Mouse (Mus musculus) CH12.LX (cell line): Measurements from ENCODE around the gene Col19a1. TPM values are rescaled to one million over a fixed set of nuclear protein-coding genes. Genes with fewer than 3 reads are reported as not detected.
A peak's percentile ranks its signal among the peaks of the same experiment; 100 is the strongest.

Experiments used
- DNase-seq: peaks from one replicate; pipeline ENCODE4 v3.0.0-alpha.2; 2013; ENCODE audit errors: extremely low read depth
- H3K27ac ChIP-seq: 2 replicates; pipeline ENCODE4 v1.5.1; 2012; ENCODE audit warnings: low read depth, mild to moderate bottlenecking, control low read depth, moderate library complexity; ENCODE audit not compliant: insufficient read depth
- H3K27me3 ChIP-seq: replicated peaks from 2 replicates; pipeline ENCODE3; 2012; ENCODE audit warnings: inconsistent platforms
- H3K36me3 ChIP-seq, 2 experiments: replicated peaks in 1 of 2; 2 replicates each; pipeline versions ENCODE3 to v1.6.1; 2012; ENCODE audit warnings: inconsistent platforms in 1 of 2, low read length in 1 of 2, mild to moderate bottlenecking in 1 of 2, mixed read lengths in 1 of 2, moderate library complexity in 1 of 2; ENCODE audit not compliant: control insufficient read depth in 1 of 2, insufficient read depth in 1 of 2
- H3K4me1 ChIP-seq, 2 experiments: 2 replicates each; pipeline ENCODE4 v1.6.1; 2012; ENCODE audit warnings: inconsistent platforms in 1 of 2, moderate library complexity in 1 of 2; ENCODE audit not compliant: insufficient read depth in 2 of 2, control insufficient read depth in 1 of 2
- H3K4me2 ChIP-seq: 2 replicates; pipeline ENCODE4 v1.6.1; 2012; ENCODE audit warnings: low read depth, mild to moderate bottlenecking, control low read depth; ENCODE audit not compliant: poor library complexity, insufficient read depth, severe bottlenecking
- H3K4me3 ChIP-seq, 3 experiments: fragments of 150-350 bp in 1 of 3; sonication (generic) in 1 of 3; replicated peaks in 1 of 3; 2 replicates each; pipeline versions ENCODE3 to v1.5.1; 2011 to 2012; ENCODE audit warnings: low read depth in 2 of 3, low read length in 2 of 3, mild to moderate bottlenecking in 2 of 3, moderate library complexity in 2 of 3, control low read depth in 1 of 3, improper control_type of control experiment in 1 of 3, inconsistent platforms in 1 of 3, mixed read lengths in 1 of 3; ENCODE audit not compliant: poor library complexity in 1 of 3
- H3K79me2 ChIP-seq: replicated peaks from 2 replicates; pipeline ENCODE4 v1.6.1; 2012; ENCODE audit warnings: mild to moderate bottlenecking, moderate library complexity; ENCODE audit not compliant: control insufficient read depth, poor library complexity, insufficient read depth, severe bottlenecking; ENCODE audit errors: extremely low read depth
- H3K9ac ChIP-seq: 2 replicates; pipeline ENCODE4 v1.6.1; 2012; ENCODE audit warnings: low read depth, mild to moderate bottlenecking, control low read depth, moderate library complexity; ENCODE audit not compliant: insufficient read depth
- H3K9me3 ChIP-seq: replicated peaks from 2 replicates; pipeline ENCODE3; 2012; ENCODE audit warnings: low read length, inconsistent platforms, mixed read lengths
- BHLHE40 ChIP-seq: IDR thresholded peaks from 2 replicates; pipeline ENCODE4 v1.6.1; 2011; ENCODE audit warnings: mild to moderate bottlenecking, low read depth, low read length, improper control_type of control experiment
- CHD1 ChIP-seq: IDR thresholded peaks from 2 replicates; pipeline ENCODE4 v1.6.1; 2012; ENCODE audit warnings: low read depth, low read length, improper control_type of control experiment, inconsistent platforms
- CTCF ChIP-seq, 2 experiments: IDR thresholded peaks in 1 of 2; conservative IDR thresholded peaks in 1 of 2; 2 replicates each; pipeline ENCODE4 v1.5.1; 2011 to 2012; ENCODE audit warnings: low read depth in 2 of 2, low read length in 2 of 2, improper control_type of control experiment in 1 of 2, inconsistent platforms in 1 of 2, mild to moderate bottlenecking in 1 of 2, moderate library complexity in 1 of 2
- E2F4 ChIP-seq: IDR thresholded peaks from 2 replicates; pipeline ENCODE4 v1.6.1; 2011; ENCODE audit warnings: low read depth, low read length, improper control_type of control experiment; ENCODE audit not compliant: insufficient replicate concordance
- ELF1 ChIP-seq: IDR thresholded peaks from 2 replicates; pipeline ENCODE4 v1.6.1; 2014; ENCODE audit warnings: low read depth, mild to moderate bottlenecking, inconsistent platforms, low read length, improper control_type of control experiment
- EP300 ChIP-seq: IDR thresholded peaks from 2 replicates; pipeline ENCODE4 v1.6.1; 2011; ENCODE audit warnings: low read length, improper control_type of control experiment
- HCFC1 ChIP-seq: IDR thresholded peaks from 2 replicates; pipeline ENCODE4 v1.6.1; 2012; ENCODE audit warnings: low read depth, mild to moderate bottlenecking, inconsistent platforms, low read length, improper control_type of control experiment
- IRF4 ChIP-seq: IDR thresholded peaks from 2 replicates; pipeline ENCODE4 v1.6.1; 2014; ENCODE audit warnings: low read depth, mild to moderate bottlenecking, inconsistent platforms, low read length, improper control_type of control experiment
- JUN ChIP-seq: IDR thresholded peaks from 2 replicates; pipeline ENCODE4 v1.6.1; 2011; ENCODE audit warnings: low read depth, mild to moderate bottlenecking, low read length, improper control_type of control experiment, moderate library complexity; ENCODE audit not compliant: insufficient read depth
- JUND ChIP-seq: conservative IDR thresholded peaks from 2 replicates; pipeline ENCODE4 v1.6.1; 2011; ENCODE audit warnings: low read depth, low read length, improper control_type of control experiment
- KAT2A ChIP-seq: IDR thresholded peaks from 2 replicates; pipeline ENCODE4 v1.6.1; 2012; ENCODE audit warnings: low read length, improper control_type of control experiment, inconsistent platforms; ENCODE audit not compliant: insufficient replicate concordance
- MAZ ChIP-seq: IDR thresholded peaks from 2 replicates; pipeline ENCODE4 v1.6.1; 2012; ENCODE audit warnings: low read depth, mild to moderate bottlenecking, inconsistent platforms, low read length, improper control_type of control experiment, moderate library complexity
- NELFE ChIP-seq: IDR thresholded peaks from 2 replicates; pipeline ENCODE4 v1.6.1; 2011; ENCODE audit warnings: low read depth, low read length, improper control_type of control experiment
- NRF1 ChIP-seq: IDR thresholded peaks from 2 replicates; pipeline ENCODE4 v1.6.1; 2014; ENCODE audit warnings: low read depth, mild to moderate bottlenecking, inconsistent platforms, low read length, improper control_type of control experiment, moderate library complexity
- PAX5 ChIP-seq: IDR thresholded peaks from 2 replicates; pipeline ENCODE4 v1.6.1; 2012; ENCODE audit warnings: low read length, inconsistent platforms, mixed read lengths
- POLR2A ChIP-seq: IDR thresholded peaks from 2 replicates; pipeline ENCODE4 v1.6.1; 2011; ENCODE audit warnings: low read depth, mild to moderate bottlenecking, improper control_type of control experiment, low read length
- RAD21 ChIP-seq: IDR thresholded peaks from 2 replicates; pipeline ENCODE4 v1.6.1; 2011; ENCODE audit warnings: low read depth, mild to moderate bottlenecking, low read length, improper control_type of control experiment, moderate library complexity
- RCOR1 ChIP-seq: conservative IDR thresholded peaks from 2 replicates; pipeline ENCODE4 v1.6.1; 2012; ENCODE audit warnings: low read depth, mild to moderate bottlenecking, inconsistent platforms, low read length, improper control_type of control experiment
- SIN3A ChIP-seq: IDR thresholded peaks from 2 replicates; pipeline ENCODE4 v1.6.1; 2012; ENCODE audit warnings: low read length, improper control_type of control experiment, inconsistent platforms
- TBP ChIP-seq: conservative IDR thresholded peaks from 2 replicates; pipeline ENCODE4 v1.6.1; 2011; ENCODE audit warnings: low read depth, low read length, improper control_type of control experiment
- TCF12 ChIP-seq: IDR thresholded peaks from 2 replicates; pipeline ENCODE4 v1.6.1; 2014; ENCODE audit warnings: low read depth, mild to moderate bottlenecking, inconsistent platforms, low read length, improper control_type of control experiment
- UBTF ChIP-seq: IDR thresholded peaks from 2 replicates; pipeline ENCODE4 v1.6.1; 2012; ENCODE audit warnings: low read depth, mild to moderate bottlenecking, inconsistent platforms, low read length, improper control_type of control experiment, moderate library complexity
- ZKSCAN1 ChIP-seq: IDR thresholded peaks from 2 replicates; pipeline ENCODE4 v1.6.1; 2012; ENCODE audit warnings: low read depth, inconsistent platforms, low read length, improper control_type of control experiment, borderline replicate concordance
- dilution Hi-C: fragments of 300-500 bp; cut with MboI; formaldehyde crosslinking; loops from 2 replicates; pipeline ENCODE4 v1.14.3; 2020; ENCODE audit warnings: low sequenced_read_pairs; ENCODE audit not compliant: extremely low pct_unique_long_range_greater_than_20kb, extremely low pct_ligation_motif_present
- in situ Hi-C: fragments of 300-500 bp; cut with MboI; formaldehyde crosslinking; loops from 3 replicates; pipeline ENCODE4 v1.14.3; 2019; ENCODE audit warnings: low sequenced_read_pairs, low pct_ligation_motif_present, low pct_unique_long_range_greater_than_20kb, mixed read lengths
- polyA plus RNA-seq: library from polyadenylated mRNA; unstranded; fragments of >175 nt; gene quantifications from 2 replicates; pipeline ENCODE4 v1.2.1, GENCODE M21; 2012; ENCODE audit warnings: low read depth; ENCODE audit not compliant: insufficient read length
- total RNA-seq, 2 experiments: library from RNA; depleted of rRNA; stranded (reverse); fragments of 300-350 nt in 1 of 2; fragments of >200 nt in 1 of 2; gene quantifications; 2 replicates each; pipeline ENCODE4 v1.2.3; 2012 to 2014

Gene Col19a1
- total and polyA plus RNA-seq, 3 experiments = not detected

GRCm38 (mm10) chr1:24261181-24261580, 326.1 kb downstream of the Col19a1 start:
- no peaks in the 10 kb centered on the region for H3K4me1 ChIP-seq
- dilution Hi-C loops (no loop called here), in situ Hi-C loops (no loop called here)
- no peak overlapping the region for H3K9ac ChIP-seq
- TF ChIP-seq JUN (no peak), POLR2A (no peak), CTCF (conservative IDR thresholded peaks at IDR 0.05 in 1 of 2, IDR thresholded peaks at IDR 0.05 in 1 of 2; ENCODE audit: low read depth in 2 of 2, low read length in 2 of 2) (peak in 1 of 2 experiments; percentile 36; a peak in 2 of 4 replicates)
- DNase-seq = no peak
- H3K27me3 ChIP-seq = no peaks in the 10 kb centered on the region
- no peak overlapping the region for H3K4me2 ChIP-seq
- H3K4me3 ChIP-seq = no peak overlapping the region
- no peak overlapping the region for H3K27ac ChIP-seq
- no peaks in the 10 kb centered on the region for H3K9me3 ChIP-seq
- no peaks in the 10 kb centered on the region for H3K79me2 ChIP-seq
- H3K36me3 ChIP-seq = no peaks in the 10 kb centered on the region

GRCm38 (mm10) chr1:24259419-24259818, 327.9 kb downstream of the Col19a1 start:
- Histone ChIP-seq H3K27ac (no peak overlapping the region), H3K27me3 (no peaks in the 10 kb centered on the region), H3K79me2 (no peaks in the 10 kb centered on the region), H3K4me3 (no peak overlapping the region), H3K36me3 (no peaks in the 10 kb centered on the region), H3K9me3 (no peaks in the 10 kb centered on the region), H3K4me1 (no peaks in the 10 kb centered on the region), H3K4me2 (no peak overlapping the region), H3K9ac (no peak overlapping the region)
- no peak for TF ChIP-seq NELFE
- TF ChIP-seq ELF1 = no peak
- TF ChIP-seq KAT2A = no peak
- TF ChIP-seq TBP = no peak
- no peak for TF ChIP-seq RAD21
- TF ChIP-seq RCOR1 = no peak
- no peak for TF ChIP-seq SIN3A
- no peak for TF ChIP-seq MAZ
- no peak for TF ChIP-seq E2F4
- no peak for TF ChIP-seq ZKSCAN1
- TF ChIP-seq NRF1 = no peak
- no peak for TF ChIP-seq BHLHE40
- TF ChIP-seq PAX5 = no peak
- TF ChIP-seq CHD1 = no peak
- no peak for TF ChIP-seq EP300
- TF ChIP-seq IRF4 = no peak
- no peak for TF ChIP-seq TCF12
- TF ChIP-seq HCFC1 = no peak
- no peak for TF ChIP-seq JUND
- no peak for TF ChIP-seq UBTF
- no peak for DNase-seq
- dilution Hi-C loops = no loop called here
- in situ Hi-C loops = no loop called here
